Mouse (Mus musculus) gastrocnemius, adult 2 months (tissue): ENCODE measurements around the gene Use1. TPM values are rescaled to one million over a fixed set of nuclear protein-coding genes. Genes with fewer than 3 reads are reported as not detected.
"Not testable (repeated sequence)": the region's sequence is repeated elsewhere in the genome, so short reads cannot be mapped to it uniquely, and the experiment has no call there.

Experiments used
- DNase-seq: peaks from one replicate; pipeline ENCODE4 v3.0.0; 2022
- H3K27ac ChIP-seq: fragments of 200-600 bp; 2 replicates; pipeline ENCODE4 v1.8.1; 2022; ENCODE audit warnings: mild to moderate bottlenecking
- H3K4me3 ChIP-seq: fragments of 200-600 bp; 2 replicates; pipeline ENCODE4 v1.8.1; 2022; ENCODE audit warnings: mild to moderate bottlenecking, moderate library complexity
- CTCF ChIP-seq: fragments of 200-600 bp; IDR thresholded peaks from 2 replicates; pipeline ENCODE4 v1.8.1; 2022; ENCODE audit warnings: antibody characterized with exemption, mild to moderate bottlenecking, moderate library complexity
- intact Hi-C: fragments of 180-260 bp; cut with DNase I; formaldehyde crosslinking; loops from one replicate; pipeline ENCODE4 v1.15.1; 2025
- long read RNA-seq, 2 experiments: library from polyadenylated mRNA; stranded (forward); transcript quantifications; one replicate each; pipeline ENCODE4 v2.0.0; 2021
- total RNA-seq, 2 experiments: library from RNA; stranded (reverse); gene quantifications; 2 replicates each; pipeline ENCODE4 v1.2.3; 2021

Gene Use1
- total RNA-seq = 100 to 1,000 TPM in 1 of 2 experiments, 10 to 100 TPM in 1; 79.7 to 104 TPM
- long read RNA-seq, experiment 1, partial matches to known transcripts = 0 of 1 reads
- long read RNA-seq, experiment 1, other reads (novel, unspliced or antisense) = 1 of 1 reads
- long read RNA-seq, experiment 2, partial matches to known transcripts = 0 of 2 reads
- long read RNA-seq, experiment 2, other reads (novel, unspliced or antisense) = 1 of 2 reads

GRCm38 (mm10) chr8:71366771-71367528, at the start of gene Use1:
Gene Use1, plus strand, starts transcription at chr8:71366848.
- peak; percentile 93 for DNase-seq
- peak within 1 kb of the TSS; percentile 99 for H3K27ac ChIP-seq
- peak within 1 kb of the TSS; percentile 87 for H3K4me3 ChIP-seq
- TF ChIP-seq CTCF = no peak
- intact Hi-C loops = loop anchor here (2.0 kb wide), 1 partner anchor 94 kb away; the partner anchor contains the start of genes Haus8 and Myo9b

DNA sequence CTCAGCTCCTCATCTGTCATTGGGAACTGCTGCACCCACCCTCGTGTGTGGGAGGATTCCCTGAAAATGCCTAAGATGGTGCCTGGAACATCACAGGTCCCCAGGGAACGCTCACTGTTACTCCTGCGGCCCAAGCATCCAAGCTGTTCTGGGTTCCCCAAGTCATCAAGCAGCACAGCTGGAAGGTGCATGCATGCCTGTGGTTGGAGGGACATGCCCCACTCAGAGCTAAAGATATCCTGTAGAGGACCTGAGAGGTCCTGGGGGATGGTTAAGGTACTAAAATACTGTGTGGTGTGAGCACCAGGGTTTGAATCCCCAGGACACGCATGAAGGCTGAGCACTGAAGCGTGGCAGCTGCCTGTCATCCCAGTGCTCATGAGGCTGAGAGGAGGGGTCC, 48.0 kb upstream of the Use1 start:
- H3K27ac ChIP-seq, H3K4me3 ChIP-seq, DNase-seq, intact Hi-C loops: not testable (repeated sequence)

- H3K27ac ChIP-seq, H3K4me3 ChIP-seq, intact Hi-C loops, DNase-seq: not testable (repeated sequence)
Measured at GRCm38 (mm10) chr8:71319760-71320159, 46.9 kb upstream of the Use1 start.

DNA sequence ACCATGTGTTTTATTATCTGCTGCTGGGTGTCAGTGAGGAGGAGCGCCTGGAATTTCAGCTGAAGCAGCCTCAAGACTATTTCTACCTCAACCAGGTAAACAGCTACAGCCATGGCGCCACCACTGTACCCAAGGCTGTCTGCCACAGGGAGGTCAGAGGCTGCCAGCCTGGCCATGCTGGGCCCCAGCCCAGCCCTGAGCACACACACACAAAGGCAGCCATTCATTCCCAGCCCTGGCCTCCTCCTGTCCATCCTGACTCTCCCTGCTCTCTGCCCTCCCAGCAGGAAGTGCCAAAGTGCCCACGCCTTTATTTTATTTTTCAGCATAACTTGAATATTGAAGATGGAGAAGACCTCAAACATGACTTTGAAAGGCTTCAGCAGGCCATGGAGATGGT, 43.7 kb upstream of the Use1 start:
- DNase-seq = no peak
- Histone ChIP-seq H3K27ac (0 out of 2 replicates have a peak overlapping the region, but pooled peaks have one; percentile 16), H3K4me3 (no peak overlapping the region)
- intact Hi-C loops = no loop called here
- TF ChIP-seq CTCF = no peak

- intact Hi-C loops = loop anchor here (2.0 kb wide), 1 partner anchor 64 kb away; no protein-coding TSS in a partner anchor
- H3K27ac ChIP-seq = peak overlapping the region; percentile 62
- TF ChIP-seq CTCF = peak; percentile 64
- no peak overlapping the region for H3K4me3 ChIP-seq
- peak; percentile 57 for DNase-seq
Measured at GRCm38 (mm10) chr8:71324848-71325247, 41.8 kb upstream of the Use1 start.

- DNase-seq, H3K4me3 ChIP-seq, H3K27ac ChIP-seq, intact Hi-C loops: not testable (repeated sequence)
Measured at GRCm38 (mm10) chr8:71337834-71338233, 28.8 kb upstream of the Use1 start.

- no peak overlapping the region for H3K4me3 ChIP-seq
- DNase-seq = no peak
- no peak overlapping the region for H3K27ac ChIP-seq
- peak; percentile 61 for TF ChIP-seq CTCF
- intact Hi-C loops = loop anchor here (2.0 kb wide), 1 partner anchor 66 kb away; the partner anchor contains the start of gene Ankle1
Measured at GRCm38 (mm10) chr8:71340625-71341024, 26.0 kb upstream of the Use1 start.

DNA sequence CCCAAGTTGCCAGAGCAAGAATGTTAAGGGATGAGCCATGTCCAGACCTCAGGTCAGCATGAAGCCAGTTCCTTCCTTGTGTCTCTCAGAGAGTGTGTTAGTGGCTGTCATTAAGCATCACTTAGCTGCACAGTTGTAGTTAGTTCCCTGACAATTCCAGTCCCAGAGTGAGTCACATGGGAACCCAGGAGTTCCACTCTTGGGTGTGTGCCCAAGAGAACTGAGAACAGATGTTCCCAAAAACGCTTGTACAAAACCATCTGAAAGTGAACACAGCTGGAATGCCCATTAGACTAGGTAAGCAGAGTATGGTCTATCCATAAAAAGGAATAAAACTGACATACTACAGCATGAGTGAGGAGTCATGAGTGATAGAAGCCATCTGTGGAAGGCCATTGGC, 20.1 kb upstream of the Use1 start:
- no peak for TF ChIP-seq CTCF
- no peak for DNase-seq
- intact Hi-C loops = no loop called here
- Histone ChIP-seq H3K4me3 (no peak overlapping the region), H3K27ac (no peak overlapping the region)

- no peak overlapping the region for H3K27ac ChIP-seq
- intact Hi-C loops = no loop called here
- H3K4me3 ChIP-seq = no peak overlapping the region
- no peak for DNase-seq
- TF ChIP-seq CTCF = no peak
Measured at GRCm38 (mm10) chr8:71351117-71351516, 15.5 kb upstream of the Use1 start.

- intact Hi-C loops = no loop called here
- DNase-seq = no peak
- Histone ChIP-seq H3K4me3 (no peak overlapping the region), H3K27ac (no peak overlapping the region)
- no peak for TF ChIP-seq CTCF
Measured at GRCm38 (mm10) chr8:71351520-71351919, 15.1 kb upstream of the Use1 start.

- Histone ChIP-seq H3K27ac (no peak overlapping the region), H3K4me3 (no peak overlapping the region)
- DNase-seq = no peak
- intact Hi-C loops = no loop called here
- no peak for TF ChIP-seq CTCF
Measured at GRCm38 (mm10) chr8:71358026-71358425, 8.6 kb upstream of the Use1 start.

DNA sequence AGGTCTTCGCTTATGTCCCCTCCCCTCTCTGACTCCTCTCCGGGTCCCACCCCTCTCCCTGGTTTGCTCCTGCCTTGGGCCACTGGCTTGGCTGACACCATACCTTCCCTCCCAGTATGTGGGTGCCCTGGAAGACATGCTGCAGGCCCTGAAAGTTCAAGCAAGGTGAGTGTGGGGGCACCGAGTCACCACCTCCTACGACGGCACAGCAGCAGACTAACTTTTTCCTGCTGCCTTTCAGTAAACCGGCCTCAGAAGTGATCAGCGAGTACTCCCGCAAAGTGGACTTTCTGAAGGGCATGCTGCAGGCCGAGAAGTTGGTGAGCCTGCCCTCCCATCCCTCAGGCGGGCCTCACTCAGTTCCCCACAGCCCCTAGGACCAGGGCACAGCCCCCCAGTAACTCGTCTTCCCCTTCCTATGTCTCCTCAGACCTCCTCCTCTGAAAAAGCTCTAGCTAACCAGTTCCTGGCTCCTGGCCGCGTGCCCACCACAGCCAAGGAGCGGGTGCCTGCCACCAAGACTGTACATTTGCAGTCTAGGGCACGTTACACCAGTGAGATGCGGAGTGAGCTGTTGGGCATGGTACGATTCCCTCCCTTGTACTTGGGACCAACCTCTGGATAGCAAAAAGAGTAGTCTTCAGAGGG, 1.0 kb downstream of the Use1 start:
- H3K4me3 ChIP-seq = peak overlapping the region; percentile 87
- peak; percentile 51 for DNase-seq
- TF ChIP-seq CTCF = no peak
- intact Hi-C loops = loop anchor here (2.0 kb wide), 1 partner anchor 95 kb away; the partner anchor contains the start of genes Haus8 and Myo9b
- peak overlapping the region; percentile 99 for H3K27ac ChIP-seq

DNA sequence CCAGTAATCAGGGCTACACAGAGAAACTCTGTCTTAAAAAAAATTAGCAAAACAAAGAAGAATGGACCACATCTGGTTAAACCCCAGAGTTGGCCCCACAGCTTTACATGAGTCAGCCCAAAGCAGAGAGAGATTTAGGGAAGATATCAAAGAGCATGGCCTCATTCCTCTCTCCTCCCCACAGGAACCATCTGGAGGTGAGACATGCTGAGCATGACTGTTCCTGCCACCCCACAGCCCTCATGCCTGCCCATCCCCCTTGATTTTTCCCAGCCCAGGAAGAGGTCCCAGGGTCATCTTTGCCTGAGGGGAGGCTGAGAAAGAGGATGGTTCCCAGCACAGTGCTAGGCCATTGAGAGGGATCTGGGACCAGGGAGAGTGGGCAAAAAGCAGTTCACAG, 1.7 kb downstream of the Use1 start:
- Histone ChIP-seq H3K27ac (peak overlapping the region; percentile 99), H3K4me3 (peak overlapping the region; percentile 87)
- no peak for TF ChIP-seq CTCF
- intact Hi-C loops = no loop called here
- DNase-seq = no peak
